Mouse (Mus musculus): ENCODE measurements at regions not wholly inside any gene's neighbourhood (a gene's known extent, or its start where the extent isn't known, plus 50 kb on each side); places are given as distances from the start of the nearest gene placed in this dataset.

- no peak for TF ChIP-seq CTCF (IDR thresholded peaks at IDR 0.05)
- no peak for TF ChIP-seq EP300 (IDR thresholded peaks at IDR 0.05)
These were observed 120.9 kb upstream of the Inhba start for GRCm38 (mm10) chr13:15890794-15891193.
